Mouse (Mus musculus): ENCODE measurements around the gene Urah. TPM values are rescaled to one million over a fixed set of nuclear protein-coding genes. Genes with fewer than 3 reads are reported as not detected.
A peak's percentile ranks its signal among the peaks of the same experiment; 100 is the strongest.

Urah gene
- total RNA-seq (2014; fragmentation: Nextera tagmentation) (not detected in 2 replicates), total RNA-seq (2017) (not detected in 2 replicates)

GRCm38 (mm10) chr7:140834968-140835757 is at the start of gene Urah:
TSS of gene Urah (plus strand) at chr7:140835018.
- no peak for ATAC-seq (replicated peaks; ENCODE audit: poor library complexity, severe bottlenecking)

- no peak for ATAC-seq (replicated peaks; ENCODE audit: poor library complexity, severe bottlenecking)
Measured at GRCm38 (mm10) chr7:140787406-140788052, 47.3 kb upstream of the Urah start, which contains the start of gene Syce1. TSS of gene Syce1 (minus strand) at chr7:140787852.

- ATAC-seq (replicated peaks; ENCODE audit: poor library complexity, severe bottlenecking) = no peak
Measured at GRCm38 (mm10) chr7:140788053-140788435, 46.8 kb upstream of the Urah start.

- no peak for ATAC-seq (replicated peaks; ENCODE audit: poor library complexity, severe bottlenecking)
Measured at GRCm38 (mm10) chr7:140793541-140793940, 41.3 kb upstream of the Urah start.

GRCm38 (mm10) chr7:140797619-140798018 is 37.2 kb upstream of the Urah start:
- ATAC-seq (replicated peaks; ENCODE audit: poor library complexity, severe bottlenecking) = peak; percentile 55

- no peak for ATAC-seq (replicated peaks; ENCODE audit: poor library complexity, severe bottlenecking)
Measured at GRCm38 (mm10) chr7:140798212-140798611, 36.6 kb upstream of the Urah start.

GRCm38 (mm10) chr7:140802629-140803028 is 32.2 kb upstream of the Urah start:
- no peak for ATAC-seq (replicated peaks; ENCODE audit: poor library complexity, severe bottlenecking)

- peak; percentile 97 for ATAC-seq (replicated peaks; ENCODE audit: poor library complexity, severe bottlenecking)
Measured at GRCm38 (mm10) chr7:140805704-140806103, 29.1 kb upstream of the Urah start.

- ATAC-seq (replicated peaks; ENCODE audit: poor library complexity, severe bottlenecking) = 0 out of 2 replicates have a peak, but pooled peaks have one; percentile 40
Measured at GRCm38 (mm10) chr7:140810496-140810895, 24.3 kb upstream of the Urah start.

GRCm38 (mm10) chr7:140811714-140812113 is 23.1 kb upstream of the Urah start:
- no peak for ATAC-seq (replicated peaks; ENCODE audit: poor library complexity, severe bottlenecking)

GRCm38 (mm10) chr7:140812850-140813249 is 22.0 kb upstream of the Urah start:
- no peak for ATAC-seq (replicated peaks; ENCODE audit: poor library complexity, severe bottlenecking)

- ATAC-seq (replicated peaks; ENCODE audit: poor library complexity, severe bottlenecking) = no peak
Measured at GRCm38 (mm10) chr7:140820173-140820572, 14.6 kb upstream of the Urah start.

- no peak for ATAC-seq (replicated peaks; ENCODE audit: poor library complexity, severe bottlenecking)
Measured at GRCm38 (mm10) chr7:140821305-140821652, 13.5 kb upstream of the Urah start.

- peak; percentile 86 for ATAC-seq (replicated peaks; ENCODE audit: poor library complexity, severe bottlenecking)
Measured at GRCm38 (mm10) chr7:140821653-140822329, 13.0 kb upstream of the Urah start, which contains the start of gene Zfp941. TSS of gene Zfp941 (minus strand) at chr7:140822178.

GRCm38 (mm10) chr7:140822731-140823130 is 12.1 kb upstream of the Urah start:
- no peak for ATAC-seq (replicated peaks; ENCODE audit: poor library complexity, severe bottlenecking)

GRCm38 (mm10) chr7:140828171-140828881 is 6.5 kb upstream of the Urah start:
- ATAC-seq (replicated peaks; ENCODE audit: poor library complexity, severe bottlenecking) = peak; percentile 95

- no peak for ATAC-seq (replicated peaks; ENCODE audit: poor library complexity, severe bottlenecking)
Measured at GRCm38 (mm10) chr7:140831447-140831846, 3.4 kb upstream of the Urah start.

GRCm38 (mm10) chr7:140833341-140833740 is 1.5 kb upstream of the Urah start:
- ATAC-seq (replicated peaks; ENCODE audit: poor library complexity, severe bottlenecking) = no peak

GRCm38 (mm10) chr7:140835758-140836087 is 905 bp downstream of the Urah start:
- no peak for ATAC-seq (replicated peaks; ENCODE audit: poor library complexity, severe bottlenecking)
